Mouse (Mus musculus): ENCODE measurements at regions not wholly inside any gene's neighbourhood (a gene's known extent, or its start where the extent isn't known, plus 50 kb on each side); places are given as distances from the start of the nearest gene placed in this dataset.
A peak's percentile ranks its signal among the peaks of the same experiment; 100 is the strongest.

GRCm38 (mm10) chr11:31744076-31744785 is 72.5 kb upstream of the Bod1 start:
- ATAC-seq (ENCODE audit: low FRiP score, low TSS enrichment): no peak; the same call in 1 of the 2 replicates
- WGBS: 75% methylated on average over 12 of the region's 12 CpGs

GRCm38 (mm10) chr11:31745028-31745865 is 73.6 kb upstream of the Bod1 start:
- no peaks in the 10 kb centered on the region for H3K36me3 ChIP-seq (ENCODE audit: control insufficient read depth, insufficient read depth, low read length)
- H3K4me1 ChIP-seq (ENCODE audit: control insufficient read depth, insufficient read depth, low read length): peaks cover 17% of the 10 kb centered on the region
- 59% methylated on average over 16 of the region's 16 CpGs for WGBS
- no peak overlapping the region for H3K4me2 ChIP-seq (ENCODE audit: low read length)
- H3K27me3 ChIP-seq (ENCODE audit: control insufficient read depth, insufficient read depth, low read length): no peaks in the 10 kb centered on the region
- no peak overlapping the region for H3K9ac ChIP-seq (replicated peaks; ENCODE audit: low read length)
- no peak overlapping the region for H3K4me3 ChIP-seq (replicated peaks; ENCODE audit: low read depth, low read length)
- DNase-seq: no peak
- H3K9me3 ChIP-seq (ENCODE audit: control insufficient read depth, low read length): no peaks in the 10 kb centered on the region
- peak overlapping the region; percentile 32; the same call in 1 of the 2 replicates for H3K27ac ChIP-seq (replicated peaks; ENCODE audit: low read depth, low read length)
- no peak for ATAC-seq (ENCODE audit: low FRiP score, low TSS enrichment)

More at GRCm38 (mm10) chr11:31744076-31744785, 72.5 kb upstream of the Bod1 start:
- peaks cover 17% of the 10 kb centered on the region for H3K4me1 ChIP-seq (ENCODE audit: control insufficient read depth, insufficient read depth, low read length)
- H3K9me3 ChIP-seq (ENCODE audit: control insufficient read depth, low read length): no peaks in the 10 kb centered on the region
- H3K27me3 ChIP-seq (ENCODE audit: control insufficient read depth, insufficient read depth, low read length): no peaks in the 10 kb centered on the region
- DNase-seq: no peak
- 0 out of 2 replicates have a peak overlapping the region, but pooled peaks have one; percentile 3 for H3K27ac ChIP-seq (replicated peaks; ENCODE audit: low read depth, low read length)
- H3K4me2 ChIP-seq (ENCODE audit: low read length): no peak overlapping the region
- no peak overlapping the region for H3K4me3 ChIP-seq (replicated peaks; ENCODE audit: low read depth, low read length)
- H3K9ac ChIP-seq (replicated peaks; ENCODE audit: low read length): no peak overlapping the region
- no peaks in the 10 kb centered on the region for H3K36me3 ChIP-seq (ENCODE audit: control insufficient read depth, insufficient read depth, low read length)

DNA sequence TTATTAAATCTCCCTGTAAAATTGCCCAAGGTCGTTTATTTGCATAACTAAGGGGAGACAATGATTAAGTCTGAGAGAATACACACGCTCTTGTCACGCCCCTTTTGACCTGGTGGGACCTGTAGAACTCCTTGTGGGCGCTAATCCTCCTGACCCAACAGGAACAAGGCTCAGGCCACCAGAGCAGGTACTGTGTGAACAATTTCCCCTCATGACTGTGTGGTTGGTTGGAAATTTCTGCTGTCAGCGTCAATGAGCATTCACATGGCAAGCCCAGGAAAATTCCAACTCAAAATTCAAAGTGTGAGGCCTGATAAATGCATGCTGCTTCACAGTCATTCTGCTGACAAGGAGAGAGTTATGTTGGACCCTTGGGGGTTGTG is 74.2 kb upstream of the Bod1 start:
- DNase-seq (peak; percentile 35), ATAC-seq (ENCODE audit: low FRiP score, low TSS enrichment) (no peak)
- no peaks in the 10 kb centered on the region for H3K9me3 ChIP-seq (ENCODE audit: control insufficient read depth, low read length)
- H3K27me3 ChIP-seq (ENCODE audit: control insufficient read depth, insufficient read depth, low read length): no peaks in the 10 kb centered on the region
- H3K4me2 ChIP-seq (ENCODE audit: low read length): no peak overlapping the region
- H3K4me1 ChIP-seq (ENCODE audit: control insufficient read depth, insufficient read depth, low read length): peaks cover 17% of the 10 kb centered on the region
- peak overlapping the region; percentile 32; the same call in 1 of the 2 replicates for H3K27ac ChIP-seq (replicated peaks; ENCODE audit: low read depth, low read length)
- no peaks in the 10 kb centered on the region for H3K36me3 ChIP-seq (ENCODE audit: control insufficient read depth, insufficient read depth, low read length)
- H3K9ac ChIP-seq (replicated peaks; ENCODE audit: low read length): no peak overlapping the region
- WGBS: 36% methylated on average over 5 of the region's 5 CpGs
- H3K4me3 ChIP-seq (replicated peaks; ENCODE audit: low read depth, low read length): no peak overlapping the region

GRCm38 (mm10) chr11:31746488-31746887 is 74.8 kb upstream of the Bod1 start:
- no peak for DNase-seq
- Histone ChIP-seq H3K27ac (replicated peaks; ENCODE audit: low read depth, low read length) (no peak overlapping the region), H3K9me3 (ENCODE audit: control insufficient read depth, low read length) (no peaks in the 10 kb centered on the region), H3K36me3 (ENCODE audit: control insufficient read depth, insufficient read depth, low read length) (no peaks in the 10 kb centered on the region), H3K4me2 (ENCODE audit: low read length) (no peak overlapping the region), H3K4me1 (ENCODE audit: control insufficient read depth, insufficient read depth, low read length) (peaks cover 17% of the 10 kb centered on the region), H3K4me3 (replicated peaks; ENCODE audit: low read depth, low read length) (no peak overlapping the region), H3K9ac (replicated peaks; ENCODE audit: low read length) (no peak overlapping the region), H3K27me3 (ENCODE audit: control insufficient read depth, insufficient read depth, low read length) (no peaks in the 10 kb centered on the region)
- WGBS: 83% methylated on average over 6 of the region's 6 CpGs
- no peak for ATAC-seq (ENCODE audit: low FRiP score, low TSS enrichment)

DNA sequence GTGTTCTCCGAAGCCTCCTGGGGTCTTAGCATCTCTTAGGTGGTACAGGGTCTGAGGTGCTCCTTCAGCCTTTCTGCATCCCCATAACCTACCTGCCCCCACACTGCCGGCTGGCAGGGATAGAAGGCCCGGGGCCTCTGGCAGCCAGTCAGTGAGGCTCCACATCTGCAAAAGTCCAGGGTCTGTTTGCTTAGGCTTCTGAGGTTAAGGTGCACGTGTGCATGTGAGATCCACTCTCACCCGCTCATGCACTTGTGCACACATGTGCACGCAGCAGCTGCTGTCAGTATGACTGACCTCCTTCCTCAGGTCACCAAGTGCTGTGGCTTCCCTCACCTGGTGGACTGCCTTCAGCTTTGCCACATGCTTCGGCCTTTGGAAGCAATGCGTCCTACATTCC is 75.3 kb upstream of the Bod1 start:
- ATAC-seq (ENCODE audit: low FRiP score, low TSS enrichment) (no peak), DNase-seq (no peak)
- Histone ChIP-seq H3K9ac (replicated peaks; ENCODE audit: low read length) (no peak overlapping the region), H3K27ac (replicated peaks; ENCODE audit: low read depth, low read length) (no peak overlapping the region), H3K27me3 (ENCODE audit: control insufficient read depth, insufficient read depth, low read length) (no peaks in the 10 kb centered on the region), H3K4me1 (ENCODE audit: control insufficient read depth, insufficient read depth, low read length) (peaks cover 17% of the 10 kb centered on the region), H3K36me3 (ENCODE audit: control insufficient read depth, insufficient read depth, low read length) (no peaks in the 10 kb centered on the region), H3K4me3 (replicated peaks; ENCODE audit: low read depth, low read length) (no peak overlapping the region), H3K4me2 (ENCODE audit: low read length) (no peak overlapping the region), H3K9me3 (ENCODE audit: control insufficient read depth, low read length) (no peaks in the 10 kb centered on the region)
- 87% methylated on average over 8 of the region's 8 CpGs for WGBS

- no peak for ATAC-seq (ENCODE audit: low FRiP score, low TSS enrichment)
- WGBS: 62% methylated on average over 5 of the region's 5 CpGs
These were observed 76.7 kb upstream of the Bod1 start for GRCm38 (mm10) chr11:31748275-31748815.

GRCm38 (mm10) chr11:31751274-31751673 is 79.6 kb upstream of the Bod1 start:
- no peak overlapping the region for H3K27ac ChIP-seq (replicated peaks; ENCODE audit: low read depth, low read length)
- ATAC-seq (ENCODE audit: low FRiP score, low TSS enrichment) (no peak), DNase-seq (no peak)
- no peaks in the 10 kb centered on the region for H3K9me3 ChIP-seq (ENCODE audit: control insufficient read depth, low read length)
- 76% methylated on average over 1 of the region's 1 CpGs for WGBS
- H3K4me2 ChIP-seq (ENCODE audit: low read length): no peak overlapping the region
- H3K9ac ChIP-seq (replicated peaks; ENCODE audit: low read length): no peak overlapping the region
- no peaks in the 10 kb centered on the region for H3K36me3 ChIP-seq (ENCODE audit: control insufficient read depth, insufficient read depth, low read length)
- peaks cover 18% of the 10 kb centered on the region for H3K4me1 ChIP-seq (ENCODE audit: control insufficient read depth, insufficient read depth, low read length)
- H3K4me3 ChIP-seq (replicated peaks; ENCODE audit: low read depth, low read length): no peak overlapping the region
- no peaks in the 10 kb centered on the region for H3K27me3 ChIP-seq (ENCODE audit: control insufficient read depth, insufficient read depth, low read length)

More at GRCm38 (mm10) chr11:31748275-31748815, 76.7 kb upstream of the Bod1 start:
- no peaks in the 10 kb centered on the region for H3K36me3 ChIP-seq (ENCODE audit: control insufficient read depth, insufficient read depth, low read length)
- H3K27ac ChIP-seq (replicated peaks; ENCODE audit: low read depth, low read length): no peak overlapping the region
- no peaks in the 10 kb centered on the region for H3K27me3 ChIP-seq (ENCODE audit: control insufficient read depth, insufficient read depth, low read length)
- no peak for DNase-seq
- no peak overlapping the region for H3K4me2 ChIP-seq (ENCODE audit: low read length)
- H3K9me3 ChIP-seq (ENCODE audit: control insufficient read depth, low read length): no peaks in the 10 kb centered on the region
- H3K4me3 ChIP-seq (replicated peaks; ENCODE audit: low read depth, low read length): no peak overlapping the region
- H3K4me1 ChIP-seq (ENCODE audit: control insufficient read depth, insufficient read depth, low read length): peaks cover 22% of the 10 kb centered on the region
- no peak overlapping the region for H3K9ac ChIP-seq (replicated peaks; ENCODE audit: low read length)

DNA sequence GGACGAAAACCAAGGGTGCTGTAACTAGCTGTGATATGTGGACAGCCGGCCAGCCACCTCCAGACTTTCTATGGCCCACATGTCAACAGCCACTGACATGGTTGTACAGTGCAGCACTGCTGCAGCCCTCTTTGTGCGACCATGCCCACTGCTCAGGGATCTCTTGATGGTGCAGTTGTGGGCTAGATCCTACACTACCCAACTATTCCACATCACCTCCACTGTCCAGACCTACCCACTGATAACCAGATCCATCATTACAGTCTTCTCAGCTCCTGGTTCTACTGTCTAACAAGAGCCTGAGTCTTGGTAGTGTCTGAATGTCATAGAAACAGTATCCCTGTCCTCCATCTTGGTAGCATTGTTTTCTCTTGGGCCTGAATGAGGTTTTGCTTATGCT is 81.5 kb upstream of the Bod1 start:
- peak overlapping the region; percentile 82 for H3K27ac ChIP-seq (replicated peaks; ENCODE audit: low read depth, low read length)
- H3K4me1 ChIP-seq (ENCODE audit: control insufficient read depth, insufficient read depth, low read length): peaks cover 18% of the 10 kb centered on the region
- no peak overlapping the region for H3K9ac ChIP-seq (replicated peaks; ENCODE audit: low read length)
- 90% methylated on average over 3 of the region's 3 CpGs for WGBS
- no peaks in the 10 kb centered on the region for H3K36me3 ChIP-seq (ENCODE audit: control insufficient read depth, insufficient read depth, low read length)
- H3K4me2 ChIP-seq (ENCODE audit: low read length): no peak overlapping the region
- H3K9me3 ChIP-seq (ENCODE audit: control insufficient read depth, low read length): no peaks in the 10 kb centered on the region
- H3K27me3 ChIP-seq (ENCODE audit: control insufficient read depth, insufficient read depth, low read length): no peaks in the 10 kb centered on the region
- ATAC-seq (ENCODE audit: low FRiP score, low TSS enrichment) (no peak), DNase-seq (no peak)
- no peak overlapping the region for H3K4me3 ChIP-seq (replicated peaks; ENCODE audit: low read depth, low read length)
